Mouse (Mus musculus) G1E (cell line): ENCODE measurements around the gene Mfsd14a.

Experiments used
- CTCF ChIP-seq: IDR thresholded peaks from 2 replicates; pipeline ENCODE4 v1.5.1; 2012; ENCODE audit warnings: low read depth, low read length, inconsistent platforms, mixed read lengths
- TAL1 ChIP-seq: conservative IDR thresholded peaks from 2 replicates; pipeline ENCODE4 v1.6.1; 2012; ENCODE audit warnings: low read depth, low read length, inconsistent platforms, mixed read lengths

GRCm38 (mm10) chr3:116695666-116695985, 33.1 kb upstream of the Mfsd14a start:
- TF ChIP-seq CTCF, result no peak
- TF ChIP-seq TAL1, result no peak
